Mouse (Mus musculus) liver, adult 10 weeks (tissue): ENCODE results near the gene Wfikkn1. TPM values are rescaled to one million over a fixed set of nuclear protein-coding genes. Genes with fewer than 3 reads are reported as not detected.

Source experiments
- polyA plus RNA-seq: library from polyadenylated mRNA; stranded (reverse); fragments of 350-450 nt; fragmentation: Illumina TruSeq; extraction: RNeasy Lipid Tissue Mini Kit (QIAGEN cat#74804); gene quantifications from one replicate; pipeline ENCODE4 v1.2.3, GENCODE M21; 2014; ENCODE audit warnings: low read depth, low replicate concordance

Gene Wfikkn1
- not detected for polyA plus RNA-seq

DNA sequence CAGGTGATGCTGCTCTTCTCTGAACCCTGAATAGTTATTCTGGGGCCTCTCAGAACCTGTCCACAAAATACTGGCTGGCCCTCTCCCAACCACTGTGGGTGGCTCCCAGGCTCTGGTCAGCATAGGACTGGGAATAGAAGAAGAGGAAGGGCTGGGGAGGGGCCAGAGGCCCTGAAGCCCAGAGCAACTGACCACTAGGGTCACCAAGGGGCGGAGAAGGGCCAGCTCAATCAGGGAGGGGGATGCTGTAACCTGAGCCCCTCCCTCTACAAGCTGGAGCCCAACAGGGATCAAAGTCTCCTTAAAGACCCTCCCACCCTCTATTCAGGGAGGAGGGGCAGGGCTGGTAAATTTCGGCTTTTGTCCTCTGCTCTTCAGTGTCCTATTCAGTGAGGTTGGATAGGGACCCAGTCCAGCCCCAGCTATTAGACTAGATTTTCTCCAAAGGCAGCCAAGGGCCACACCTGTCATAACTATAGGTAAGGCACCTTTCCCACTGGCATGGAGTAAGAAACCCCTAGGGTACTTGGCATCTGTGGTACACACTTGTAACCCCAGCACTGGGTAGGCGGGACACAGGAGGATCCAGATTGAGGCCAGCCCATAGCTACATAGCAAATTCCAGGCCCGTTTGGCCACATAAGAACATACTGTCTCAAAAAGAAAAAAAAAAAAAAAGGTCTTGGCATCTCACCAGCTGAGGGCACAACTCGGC, at the start of gene Wfikkn1:
Gene Wfikkn1 (minus strand): TSS at position 663 of the 715 bp plus-strand sequence.

DNA sequence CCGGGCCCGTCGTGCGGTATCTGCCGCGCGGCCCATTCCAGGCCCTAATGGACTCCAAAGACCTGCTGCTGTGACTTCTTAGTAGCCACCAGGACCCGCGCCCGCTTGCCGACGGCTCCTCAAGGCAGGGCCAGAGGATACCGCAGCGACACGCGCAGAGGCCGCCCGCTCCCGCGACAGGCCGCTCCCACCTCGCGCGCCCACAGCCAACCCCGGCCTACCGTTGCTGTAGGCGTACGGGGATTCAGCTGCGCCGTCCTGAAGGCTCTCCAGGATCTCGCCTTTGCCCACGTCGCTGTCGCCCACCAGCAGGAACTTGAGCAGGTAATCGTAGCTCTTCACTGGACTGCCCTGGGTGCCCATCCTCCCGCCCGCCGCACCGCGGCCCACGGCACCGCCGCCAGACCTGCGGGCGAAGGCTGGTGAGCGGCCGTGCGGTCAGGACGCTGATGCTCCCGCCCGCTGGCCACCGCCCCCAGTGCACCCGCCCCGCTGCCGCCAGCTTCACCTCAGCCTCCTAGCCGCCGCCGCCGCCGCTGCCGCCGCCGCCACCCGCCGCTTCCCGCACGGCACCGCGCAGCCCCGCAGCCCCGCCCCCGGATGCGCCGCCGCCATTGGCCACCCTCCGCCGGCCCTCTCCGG, 38.6 kb upstream of the Wfikkn1 start, which contains the start of gene Rab40c:
Gene Rab40c (minus strand): TSS at position 584 of the 642 bp plus-strand sequence.

DNA sequence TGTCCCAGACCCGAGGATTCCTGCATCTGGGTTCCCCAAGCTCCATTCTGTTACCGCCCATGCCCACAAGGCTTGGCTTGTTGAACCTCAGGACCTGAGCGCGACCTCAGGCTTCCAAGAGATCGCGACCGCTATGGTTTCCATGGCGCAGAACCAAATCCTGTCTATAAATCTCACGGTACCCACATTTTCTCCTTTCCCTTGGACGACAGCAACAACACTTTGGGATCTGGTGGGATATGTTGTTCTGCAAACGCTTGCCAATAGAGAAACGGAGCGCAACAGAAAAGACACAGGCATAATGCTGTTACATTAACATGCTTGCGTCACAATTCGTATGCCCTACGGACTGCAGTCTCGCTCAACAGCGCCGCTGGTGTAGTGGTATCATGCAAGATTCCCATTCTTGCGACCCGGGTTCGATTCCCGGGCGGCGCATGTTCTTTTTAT, 5.9 kb downstream of the Wfikkn1 start, which contains the start of gene Mettl26:
Gene Mettl26 (plus strand): TSS at position 354 of the 450 bp plus-strand sequence.

DNA sequence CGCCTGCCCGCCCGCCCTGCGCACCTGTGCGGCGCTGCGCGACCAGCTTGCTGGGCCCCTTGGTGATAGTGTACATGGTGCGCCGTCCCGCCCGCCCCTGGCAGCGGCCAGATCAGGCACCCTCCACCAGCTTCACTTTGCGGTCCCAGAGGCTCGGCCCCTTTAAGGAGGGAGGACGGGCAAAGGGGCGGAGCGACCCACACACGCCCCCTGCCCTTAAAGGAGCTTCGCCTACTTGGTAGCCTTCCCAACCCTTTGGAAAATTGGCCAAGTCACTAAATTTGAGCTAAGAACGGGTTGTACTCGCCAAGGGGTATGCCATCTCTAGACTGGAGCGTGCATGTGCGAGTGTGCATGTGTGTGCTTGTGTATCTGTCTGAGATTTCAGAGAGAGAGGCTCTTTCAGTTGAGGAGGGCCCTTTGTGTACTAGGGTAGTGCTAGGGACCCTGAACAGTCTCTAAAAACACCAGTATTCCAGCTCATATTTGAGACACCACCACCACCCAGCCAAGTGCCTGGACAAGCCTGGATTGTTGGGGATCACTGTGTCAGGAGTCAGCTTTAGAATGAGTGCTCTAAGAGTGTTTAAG, 12.0 kb downstream of the Wfikkn1 start, which contains the start of gene Mcrip2:
Gene Mcrip2 (minus strand): TSS at position 164 of the 591 bp plus-strand sequence.

DNA sequence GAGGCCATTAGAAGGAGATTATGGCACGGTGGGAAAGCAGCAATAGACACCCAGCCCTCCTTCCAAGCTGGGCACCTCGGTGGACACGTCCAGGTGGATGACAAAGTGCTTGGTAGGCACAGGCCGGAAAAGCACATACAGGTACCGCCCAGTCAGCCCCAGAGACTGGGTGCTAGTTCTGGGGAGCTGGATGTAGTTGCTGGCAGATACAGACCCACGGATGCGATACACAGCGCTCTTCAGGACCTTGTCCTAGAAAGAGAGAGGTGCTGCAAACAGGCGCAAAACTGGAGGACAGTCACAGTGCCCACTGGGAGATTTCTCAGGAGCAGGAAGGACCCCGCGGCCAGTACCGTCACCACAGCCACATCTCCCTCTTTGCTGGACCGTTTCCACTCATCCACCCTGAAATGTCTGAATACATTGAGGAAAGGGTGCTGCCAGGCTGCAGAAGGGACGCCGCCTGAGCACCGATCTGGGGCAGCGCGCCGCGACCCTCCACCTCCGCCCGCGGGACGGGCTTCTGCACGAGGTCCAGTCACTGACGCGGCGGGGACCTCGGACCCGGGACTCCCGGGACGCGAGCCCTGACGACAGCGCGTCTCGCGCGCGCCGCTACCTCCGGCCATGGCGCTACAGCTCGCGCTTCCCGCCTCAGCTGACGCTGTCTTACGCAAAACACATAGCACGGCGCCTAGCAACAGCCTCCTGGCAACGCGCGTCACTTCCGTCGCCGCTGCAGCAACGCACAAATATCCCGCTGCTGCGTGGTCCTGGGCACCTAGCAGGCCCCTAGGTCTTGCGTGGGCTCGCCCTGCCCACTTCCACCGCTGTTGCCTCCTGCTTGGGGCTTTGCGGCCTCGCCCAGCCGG, 19.6 kb downstream of the Wfikkn1 start, which contains the start of gene Wdr90:
Gene Wdr90 (minus strand): TSS at position 670 of the 872 bp plus-strand sequence.

DNA sequence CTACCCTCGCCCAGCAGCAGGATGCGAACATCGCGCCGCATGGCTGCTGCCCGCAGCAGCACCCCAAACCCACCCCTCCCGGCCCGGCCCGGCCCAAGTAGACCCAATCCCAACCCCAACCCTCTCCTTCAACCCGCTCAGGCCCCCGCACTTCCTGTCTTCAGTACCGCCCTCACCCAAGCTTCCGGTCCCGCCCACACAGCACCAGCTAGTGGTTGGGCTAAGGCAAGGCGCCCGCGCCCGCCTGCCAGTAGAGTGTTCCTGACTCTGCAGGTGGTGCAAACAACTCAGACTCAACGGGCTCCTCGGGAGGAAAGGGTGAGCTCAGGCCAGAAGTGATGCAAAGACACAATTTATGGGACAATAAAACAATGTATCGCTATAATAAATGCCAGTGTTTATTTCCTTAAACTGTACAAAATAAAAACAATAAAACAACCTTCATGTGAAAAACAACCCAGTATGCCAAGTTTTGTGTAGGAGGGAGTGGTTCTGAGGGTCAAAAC, 36.2 kb downstream of the Wfikkn1 start, which contains the start of gene Rhot2:
Gene Rhot2 (minus strand): TSS at position 456 of the 506 bp plus-strand sequence.

DNA sequence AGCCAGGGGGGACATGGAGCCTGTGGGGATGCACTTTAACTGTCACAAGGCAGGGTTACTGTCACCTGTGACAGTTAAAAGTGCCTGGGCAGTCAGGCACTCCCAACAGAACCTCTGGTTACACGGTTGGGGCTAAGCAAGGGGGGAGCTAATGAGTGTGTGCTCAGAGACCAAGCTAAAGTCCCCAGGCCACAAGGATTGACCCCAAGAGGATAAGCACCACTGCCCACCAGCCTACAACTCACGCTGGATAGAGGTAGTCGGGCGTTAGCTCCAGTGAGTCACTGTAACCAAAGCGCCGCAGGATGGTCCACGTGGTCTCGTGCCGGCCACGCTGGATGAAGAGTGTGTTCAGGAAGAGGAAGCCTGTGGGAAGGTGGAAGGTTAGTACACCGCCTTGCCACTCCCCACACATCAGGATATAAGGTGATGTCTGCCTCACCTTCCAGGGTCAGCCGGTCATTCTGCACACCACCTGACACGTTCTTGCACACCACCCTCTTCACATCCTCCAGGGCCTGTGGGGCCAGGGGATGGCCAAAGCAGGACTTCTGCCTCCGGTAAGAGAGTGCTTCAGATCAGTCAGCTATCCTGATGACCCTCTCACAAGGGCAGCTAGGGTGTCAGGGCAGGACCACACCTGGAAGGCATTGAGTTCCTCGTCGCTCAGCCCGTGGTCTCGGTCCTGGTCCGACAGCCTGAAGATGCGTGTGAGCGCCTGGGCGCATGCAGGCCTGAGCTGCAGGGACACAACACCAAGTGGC, 39.4 kb downstream of the Wfikkn1 start, which contains the start of gene Gm20683:
Gene Gm20683 (minus strand): TSS at position 647 of the 764 bp plus-strand sequence.

DNA sequence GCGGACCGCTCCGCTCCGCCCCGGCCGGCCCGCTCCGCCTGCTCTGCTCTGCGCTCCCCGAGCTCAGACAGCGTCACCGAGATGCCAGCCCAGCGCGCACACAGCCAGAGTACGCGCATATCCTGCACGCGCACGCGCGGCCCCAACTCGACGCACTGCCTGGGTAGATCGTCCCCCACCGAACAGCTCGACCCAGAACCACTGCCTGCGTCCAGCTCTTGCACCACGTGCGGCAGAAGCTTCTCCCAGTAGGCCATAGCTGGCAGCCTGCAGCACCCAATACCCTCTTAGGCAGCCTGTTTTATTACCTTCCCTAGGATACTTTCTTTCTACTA, 43.6 kb downstream of the Wfikkn1 start, which contains the start of gene Rhbdl1:
Gene Rhbdl1 (minus strand): TSS at position 220 of the 335 bp plus-strand sequence.

DNA sequence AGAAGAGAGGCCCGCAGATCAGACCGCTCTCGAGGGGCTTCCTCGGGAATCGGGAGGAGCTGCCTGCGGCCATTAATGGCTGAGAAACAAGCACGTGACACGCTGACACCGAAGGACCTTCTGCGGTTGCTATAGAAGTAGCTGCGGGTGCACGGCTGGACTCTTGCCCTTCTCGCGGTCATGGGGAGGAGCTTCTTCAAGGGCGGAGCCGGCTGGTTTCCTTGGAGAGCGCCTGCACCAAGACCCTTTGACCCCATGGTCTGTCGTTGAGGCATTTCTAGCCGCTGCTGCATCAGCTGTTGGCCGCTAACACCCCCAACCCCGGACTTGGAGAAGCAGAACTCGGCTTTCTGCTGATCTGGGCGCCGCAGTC, 47.4 kb downstream of the Wfikkn1 start, which contains the start of gene Stub1:
Gene Stub1 (minus strand): TSS at position 114 of the 373 bp plus-strand sequence.

DNA sequence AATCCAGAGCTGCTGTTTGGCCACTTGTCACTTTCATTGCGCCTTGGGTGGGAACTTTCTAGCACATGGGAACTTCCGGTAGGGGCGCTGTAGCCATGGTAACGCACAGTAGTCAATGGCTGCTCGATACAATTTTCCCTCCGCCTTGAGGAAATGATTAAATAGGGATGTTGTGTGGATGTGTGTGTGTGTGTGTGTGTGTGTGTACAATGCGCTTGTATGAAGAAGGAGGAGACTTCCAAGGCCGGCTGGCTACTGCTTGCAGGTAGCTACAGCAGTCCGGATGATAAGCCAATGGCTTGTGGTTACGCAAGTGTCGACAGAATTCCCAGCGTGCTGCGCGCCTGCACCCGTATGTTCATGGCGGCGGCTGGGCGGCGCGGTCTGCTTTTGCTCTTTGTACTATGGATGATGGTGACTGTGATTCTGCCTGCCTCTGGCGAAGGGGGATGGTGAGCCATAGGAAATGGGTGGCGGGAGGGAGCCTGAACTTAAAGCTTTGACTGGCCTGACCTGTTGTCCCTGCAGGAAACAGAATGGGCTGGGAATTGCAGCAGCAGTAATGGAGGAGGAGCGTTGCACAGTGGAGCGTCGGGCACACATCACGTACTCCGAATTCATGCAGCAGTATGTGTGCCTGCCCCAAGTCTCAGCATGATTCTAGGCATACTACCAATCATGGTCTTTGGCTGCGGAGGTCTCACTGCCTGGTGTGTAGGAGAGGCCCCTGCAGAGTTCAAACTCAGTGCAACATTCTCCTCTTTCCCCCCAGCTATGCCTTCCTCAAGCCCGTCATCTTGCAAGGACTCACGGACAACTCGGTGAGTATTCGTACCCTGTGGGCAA, 51.7 kb downstream of the Wfikkn1 start, which contains the start of gene Jmjd8:
Gene Jmjd8 (plus strand): TSS at position 156 of the 846 bp plus-strand sequence.

Other genes with a start within 250 kb of the Wfikkn1 start
- gene Gng13, start 163.7 kb downstream of the Wfikkn1 start, polyA plus RNA-seq, result not detected
- gene Chtf18, start 153.4 kb downstream of the Wfikkn1 start, polyA plus RNA-seq, result not detected
- not detected for gene Rpusd1, start 153.2 kb downstream of the Wfikkn1 start, polyA plus RNA-seq
- not detected for gene Mslnl, start 144.8 kb downstream of the Wfikkn1 start, polyA plus RNA-seq
- 0.53 TPM for gene Msln, start 126.5 kb downstream of the Wfikkn1 start, polyA plus RNA-seq
- gene Narfl, start 107.1 kb downstream of the Wfikkn1 start, polyA plus RNA-seq, result 2.1 TPM
- gene Haghl, start 95.2 kb downstream of the Wfikkn1 start, polyA plus RNA-seq, result not detected
- gene Ccdc78, start 94.3 kb downstream of the Wfikkn1 start, polyA plus RNA-seq, result not detected
- gene Fam173a, start 88.0 kb downstream of the Wfikkn1 start, polyA plus RNA-seq, result 0.32 TPM
- gene AC134908.4, start 85.2 kb downstream of the Wfikkn1 start, polyA plus RNA-seq, result 1.6 TPM
- not detected for gene Metrn, start 83.7 kb downstream of the Wfikkn1 start, polyA plus RNA-seq
- not detected for gene Fbxl16, start 71.8 kb downstream of the Wfikkn1 start, polyA plus RNA-seq
- 0.64 TPM for gene Wdr24, start 57.2 kb downstream of the Wfikkn1 start, polyA plus RNA-seq
- gene Jmjd8, start 52.0 kb downstream of the Wfikkn1 start, polyA plus RNA-seq, result 5.3 TPM
- 5.4 TPM for gene Stub1, start 47.5 kb downstream of the Wfikkn1 start, polyA plus RNA-seq
- gene Rhbdl1, start 43.6 kb downstream of the Wfikkn1 start, polyA plus RNA-seq, result not detected
- gene Gm20683, start 39.1 kb downstream of the Wfikkn1 start, polyA plus RNA-seq, result not detected
- gene Rhot2, start 36.0 kb downstream of the Wfikkn1 start, polyA plus RNA-seq, result 9.5 TPM
- gene Wdr90, start 19.4 kb downstream of the Wfikkn1 start, polyA plus RNA-seq, result 0.45 TPM
- gene Mcrip2, start 12.1 kb downstream of the Wfikkn1 start, polyA plus RNA-seq, result 3.8 TPM
- gene Mettl26, start 5.8 kb downstream of the Wfikkn1 start, polyA plus RNA-seq, result 13.0 TPM
- 0.74 TPM for gene Rab40c, start 38.9 kb upstream of the Wfikkn1 start, polyA plus RNA-seq
- 14.8 TPM for gene Pigq, start 64.1 kb upstream of the Wfikkn1 start, polyA plus RNA-seq
- gene Nhlrc4, start 64.1 kb upstream of the Wfikkn1 start, polyA plus RNA-seq, result not detected
- not detected for gene A930017K11Rik, start 71.7 kb upstream of the Wfikkn1 start, polyA plus RNA-seq
- 0.77 TPM for gene Capn15, start 104.9 kb upstream of the Wfikkn1 start, polyA plus RNA-seq
- 2.0 TPM for gene Rab11fip3, start 188.7 kb upstream of the Wfikkn1 start, polyA plus RNA-seq
- 230 TPM for gene Decr2, start 209.5 kb upstream of the Wfikkn1 start, polyA plus RNA-seq
- gene Nme4, start 214.7 kb upstream of the Wfikkn1 start, polyA plus RNA-seq, result not detected
- gene Tmem8, start 232.4 kb upstream of the Wfikkn1 start, polyA plus RNA-seq, result 3.4 TPM
- gene Mrpl28, start 242.6 kb upstream of the Wfikkn1 start, polyA plus RNA-seq, result 9.9 TPM